Mouse (Mus musculus): Measurements from ENCODE around the gene Plbd1.

The Plbd1 gene

DNA sequence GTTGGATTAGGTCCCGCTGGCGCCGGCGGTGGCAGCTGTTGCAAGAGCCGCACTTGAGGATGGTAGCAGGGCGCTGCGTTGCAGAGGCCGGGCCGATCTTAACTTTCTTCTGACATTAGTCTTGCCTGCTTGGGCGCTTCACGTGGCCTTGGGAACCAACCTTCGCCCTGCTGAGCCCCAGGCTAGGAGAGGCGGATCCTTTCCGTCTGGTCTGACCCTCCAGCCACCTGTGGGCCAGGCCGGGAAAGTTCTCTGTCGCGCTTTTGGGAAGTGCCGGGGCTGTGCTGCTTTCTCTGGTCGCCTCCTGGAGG lies at the start of gene Plbd1:
TSS of gene Plbd1 (minus strand) at position 223 of the 311 bp plus-strand sequence.
- no peak for DNase-seq (ENCODE audit: extremely low read depth, low read depth)

DNA sequence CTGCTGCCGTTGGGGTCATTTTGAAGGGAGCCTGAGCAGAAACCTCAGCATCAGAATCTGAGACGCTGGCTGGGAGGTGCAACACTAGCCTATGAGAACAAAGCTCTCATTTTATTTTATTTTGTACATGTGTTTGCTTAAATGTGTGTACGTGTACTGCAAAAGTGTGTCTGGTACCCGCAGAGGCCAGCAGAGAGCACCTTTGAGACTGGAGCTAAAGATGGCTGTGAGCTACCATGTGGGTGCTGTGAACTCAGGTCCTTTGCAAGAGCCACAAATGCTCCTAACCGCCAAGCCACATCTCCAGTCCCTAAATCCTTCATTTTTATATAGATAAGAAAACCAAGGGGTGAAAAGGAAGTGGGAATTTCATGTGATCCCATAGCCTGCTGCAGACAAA lies 48.7 kb upstream of the Plbd1 start:
- DNase-seq (ENCODE audit: extremely low read depth, low read depth), result no peak

DNA sequence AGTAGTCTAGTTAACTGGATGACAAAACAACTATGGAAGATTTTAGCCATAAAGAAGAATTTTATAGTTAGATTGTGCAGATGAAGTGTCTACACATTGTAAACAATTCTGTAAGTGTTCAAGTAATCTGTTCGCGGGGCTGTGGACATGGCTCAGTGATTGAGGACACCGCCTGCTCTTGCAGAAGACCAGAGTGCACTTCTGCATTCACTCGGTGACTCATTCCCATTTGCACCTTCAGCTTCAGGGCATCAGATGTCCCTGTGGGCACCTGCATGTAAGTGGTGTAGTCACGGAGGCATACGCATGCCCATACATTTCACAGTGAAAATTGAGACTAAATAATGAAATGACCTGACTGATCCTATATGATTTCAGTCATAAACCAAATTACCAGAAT lies 46.9 kb upstream of the Plbd1 start:
- no peak for DNase-seq (ENCODE audit: extremely low read depth, low read depth)

DNA sequence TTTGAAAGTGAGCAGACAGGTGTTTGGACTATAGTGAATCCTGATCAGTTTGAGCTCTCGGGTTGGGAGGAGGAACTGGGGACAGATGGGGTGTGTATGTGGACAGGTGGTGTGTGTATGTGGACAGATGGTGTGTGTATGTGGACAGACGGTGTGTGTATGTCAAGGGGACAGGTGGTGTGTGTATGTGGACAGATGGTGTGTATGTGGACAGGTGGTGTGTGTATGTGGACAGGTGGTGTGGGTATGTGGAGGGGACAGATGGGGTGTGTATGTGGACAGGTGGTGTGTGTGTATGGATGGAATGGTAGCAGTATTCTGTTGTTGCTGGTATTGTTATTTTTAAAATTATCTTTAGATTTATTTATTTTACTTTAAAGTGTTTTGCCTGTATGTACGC lies 40.1 kb upstream of the Plbd1 start:
- DNase-seq (ENCODE audit: extremely low read depth, low read depth), result no peak

DNA sequence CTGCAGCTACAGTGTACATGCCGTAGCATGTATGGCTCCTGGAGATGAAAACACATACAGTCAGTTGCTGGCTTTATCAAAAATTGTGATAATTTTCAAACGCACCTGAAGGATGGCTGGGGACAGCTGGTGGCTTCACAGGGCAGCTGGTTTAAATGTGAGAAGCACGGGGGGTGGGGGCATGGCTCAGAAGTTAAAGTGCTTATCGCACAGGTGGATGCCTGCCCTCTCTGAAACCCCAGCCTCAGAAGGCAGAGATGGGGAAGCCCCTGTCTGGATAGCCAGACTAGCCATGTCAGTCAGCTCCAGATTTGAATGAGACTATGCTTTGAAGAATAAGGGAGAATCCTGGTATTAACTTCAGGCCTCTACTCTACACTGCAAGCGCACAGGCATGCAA lies 39.5 kb upstream of the Plbd1 start:
- no peak for DNase-seq (ENCODE audit: extremely low read depth, low read depth)

DNA sequence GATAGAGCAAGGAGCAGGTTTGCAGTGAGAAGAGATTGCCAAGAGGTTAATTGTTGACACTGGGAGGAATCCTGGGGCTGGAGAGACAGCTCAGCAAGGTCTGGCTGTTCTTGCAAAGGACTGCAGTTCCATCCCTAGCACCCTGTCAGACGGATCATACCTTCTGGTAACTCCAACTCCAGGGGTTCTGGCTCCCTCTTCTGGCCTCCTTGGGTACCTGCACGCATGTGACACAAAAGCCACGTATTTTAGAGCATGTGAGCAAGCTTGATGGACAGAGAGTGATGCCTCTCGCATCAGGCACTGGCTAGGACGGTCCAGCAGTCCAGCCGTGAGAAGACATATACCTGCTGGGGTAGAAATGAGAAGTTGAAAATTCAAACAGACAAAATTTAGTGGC lies 29.6 kb upstream of the Plbd1 start:
- DNase-seq (ENCODE audit: extremely low read depth, low read depth), result no peak

DNA sequence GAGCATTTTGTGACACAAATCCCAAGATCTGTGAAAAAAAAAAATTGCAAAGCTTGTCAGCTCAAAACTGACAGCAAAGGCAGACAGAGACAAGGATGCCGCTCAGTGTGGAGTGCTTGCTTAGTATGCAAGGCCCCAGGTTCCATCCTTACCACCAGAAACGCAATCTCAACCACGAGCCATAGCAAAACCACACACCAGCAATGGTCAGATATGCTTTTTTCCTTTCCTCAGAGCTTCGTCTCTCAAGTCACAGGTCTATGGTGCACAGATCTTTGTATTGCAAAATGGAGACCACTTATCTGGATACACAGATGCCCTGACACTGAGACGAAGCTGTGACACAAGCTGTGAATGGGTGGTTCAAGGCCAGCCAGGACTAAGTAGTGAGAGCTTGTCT lies 28.8 kb upstream of the Plbd1 start:
- DNase-seq (ENCODE audit: extremely low read depth, low read depth), result no peak

DNA sequence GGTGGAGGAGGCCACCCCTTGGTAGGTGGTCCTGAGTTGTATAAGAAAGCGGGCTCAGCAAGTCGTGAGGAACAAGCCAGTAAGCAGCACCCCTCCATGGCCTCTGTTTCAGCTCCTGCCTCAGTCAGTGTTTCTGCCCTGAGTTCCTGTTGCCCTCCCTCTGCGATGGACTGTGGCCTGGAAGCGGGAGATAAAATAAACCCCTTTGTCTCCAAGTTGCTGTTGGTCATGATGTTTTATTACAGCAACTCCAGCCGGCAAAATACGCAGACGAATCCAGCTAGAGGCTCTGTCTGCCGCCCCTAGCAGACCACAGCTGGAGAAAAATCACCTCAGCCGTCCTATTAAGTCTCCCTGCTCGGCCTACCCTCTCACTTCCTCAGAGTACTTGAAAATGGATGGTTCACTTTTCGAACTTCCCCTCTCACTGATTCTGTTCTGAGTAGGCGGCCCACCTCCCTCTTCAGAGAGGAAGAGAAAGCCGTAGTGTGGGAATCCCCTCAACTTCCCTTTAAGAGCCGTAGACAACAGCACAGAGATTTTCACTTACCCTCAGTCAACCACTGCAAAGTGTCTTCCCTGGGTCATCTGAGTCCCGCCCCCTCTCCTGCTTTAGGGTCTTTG lies 28.2 kb upstream of the Plbd1 start:
- DNase-seq (ENCODE audit: extremely low read depth, low read depth), result no peak

DNA sequence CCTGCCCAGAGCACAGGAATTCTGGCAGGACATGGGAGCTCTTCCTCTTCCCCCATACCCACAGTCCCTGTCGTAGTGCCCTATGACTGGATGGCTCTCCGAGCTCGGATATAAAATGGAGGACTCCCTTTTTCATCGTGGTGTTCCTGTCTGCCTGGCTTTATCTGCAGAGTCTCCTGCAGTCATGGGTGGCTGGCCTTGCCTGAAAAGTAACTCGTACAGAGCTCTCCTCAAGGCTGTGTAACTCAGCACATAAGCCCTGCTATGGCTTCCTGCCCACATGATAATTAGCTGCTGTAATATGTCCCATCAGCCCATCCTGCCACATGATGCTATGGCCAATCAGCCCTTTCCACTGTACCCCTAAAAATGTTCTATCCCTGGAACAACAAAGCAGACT lies 23.7 kb upstream of the Plbd1 start:
- DNase-seq (ENCODE audit: extremely low read depth, low read depth), result no peak

DNA sequence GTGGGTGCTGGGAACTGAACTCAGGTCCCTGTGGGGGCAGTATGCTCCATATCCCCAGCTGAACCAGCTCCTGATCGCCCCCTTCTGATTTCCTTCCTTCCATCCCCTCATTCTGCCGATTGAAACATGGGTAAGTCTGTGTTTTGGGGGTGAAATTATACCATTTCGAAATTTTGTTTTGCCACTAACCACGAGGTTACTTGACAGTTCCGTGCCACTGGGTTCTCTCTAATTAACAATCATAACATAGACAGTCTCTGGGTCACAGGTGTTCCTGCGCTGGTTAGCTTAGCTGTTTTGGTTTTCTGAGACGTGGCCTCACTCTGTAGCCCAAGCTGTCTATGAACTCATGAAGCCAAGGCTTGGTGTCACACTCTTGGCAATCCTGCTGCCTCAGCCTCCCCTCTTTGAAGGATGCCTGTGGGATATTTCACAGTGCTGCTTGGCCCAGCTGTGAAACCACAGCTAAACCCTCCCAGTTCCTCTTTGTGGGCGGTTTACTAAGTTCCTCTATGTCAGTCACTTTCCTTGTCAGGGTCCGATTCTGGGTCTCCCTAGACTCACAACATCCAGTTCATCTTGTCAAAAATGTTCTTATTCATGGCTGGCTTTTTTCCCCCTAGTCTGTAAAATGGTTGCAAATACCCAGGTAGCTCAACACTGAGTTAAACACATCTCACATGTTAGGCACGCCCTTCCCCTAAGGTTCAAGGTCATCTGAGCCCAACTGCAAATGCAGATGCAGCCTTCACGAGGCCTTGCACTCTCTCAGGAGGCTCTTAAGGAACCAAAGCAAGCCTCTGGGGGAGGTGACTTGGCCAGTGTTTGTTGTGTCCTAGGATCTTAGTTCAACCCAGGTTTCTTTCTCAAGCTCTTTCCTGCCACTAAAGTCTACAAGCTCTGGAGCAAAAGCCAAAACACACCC lies 21.9 kb upstream of the Plbd1 start:
- DNase-seq (ENCODE audit: extremely low read depth, low read depth), result peak; percentile 60

DNA sequence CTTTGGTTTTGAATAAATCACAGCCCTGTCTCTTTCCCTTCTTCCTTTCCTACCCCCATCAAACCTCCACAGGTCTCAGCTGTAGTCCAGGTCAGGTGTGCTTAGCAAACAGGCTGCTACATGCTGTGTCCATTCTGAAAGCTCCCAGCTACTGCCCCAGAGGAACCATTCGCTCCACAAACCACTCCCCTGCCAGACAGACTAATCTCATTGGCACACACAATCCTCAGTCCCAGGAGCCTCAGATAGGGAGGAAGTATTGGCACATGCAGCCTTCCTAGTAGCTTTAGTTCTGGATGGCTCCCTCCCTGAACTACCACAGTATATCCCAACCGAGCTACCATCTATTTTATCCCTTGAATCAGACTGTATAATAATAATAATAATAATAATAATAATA lies 17.7 kb upstream of the Plbd1 start:
- no peak for DNase-seq (ENCODE audit: extremely low read depth, low read depth)

DNA sequence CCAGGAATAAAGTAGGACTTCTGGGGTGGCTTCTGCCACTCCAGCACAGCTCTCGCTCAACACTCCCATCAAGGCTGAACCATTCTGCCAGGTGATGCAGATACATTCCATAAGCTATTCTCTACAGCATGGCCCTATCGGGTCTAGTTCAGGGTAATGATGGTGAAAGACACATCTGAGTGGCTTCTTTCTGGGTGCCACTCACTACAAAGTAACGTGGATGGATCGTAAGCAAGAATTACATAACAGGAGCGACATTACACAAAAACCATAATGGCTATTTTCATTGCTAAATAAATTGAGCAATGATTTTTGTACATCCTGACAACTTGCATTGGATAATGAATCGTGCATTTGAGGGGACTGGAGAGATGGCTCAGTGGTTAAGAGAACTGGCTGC lies 13.2 kb upstream of the Plbd1 start:
- no peak for DNase-seq (ENCODE audit: extremely low read depth, low read depth)

DNA sequence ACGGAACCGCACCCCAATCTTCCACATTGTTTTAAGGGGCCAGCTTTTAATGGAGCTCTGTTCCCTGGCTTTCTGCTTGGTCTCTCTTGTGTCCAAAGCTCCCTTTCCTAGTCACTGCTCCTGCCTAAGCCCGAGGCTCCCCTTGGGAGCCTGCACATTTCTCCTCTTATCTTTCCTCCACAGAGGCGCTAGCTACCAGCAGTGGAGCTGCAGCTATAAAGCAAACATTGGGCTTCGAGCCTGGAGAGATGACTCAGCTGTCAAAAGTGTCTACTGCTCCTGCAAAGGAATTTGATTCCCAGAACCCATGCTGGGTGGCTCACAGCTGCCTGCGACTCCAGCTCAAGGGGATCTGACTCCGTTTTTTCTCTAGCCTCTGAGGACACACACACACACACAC lies 10.7 kb upstream of the Plbd1 start:
- DNase-seq (ENCODE audit: extremely low read depth, low read depth), result peak; percentile 69

DNA sequence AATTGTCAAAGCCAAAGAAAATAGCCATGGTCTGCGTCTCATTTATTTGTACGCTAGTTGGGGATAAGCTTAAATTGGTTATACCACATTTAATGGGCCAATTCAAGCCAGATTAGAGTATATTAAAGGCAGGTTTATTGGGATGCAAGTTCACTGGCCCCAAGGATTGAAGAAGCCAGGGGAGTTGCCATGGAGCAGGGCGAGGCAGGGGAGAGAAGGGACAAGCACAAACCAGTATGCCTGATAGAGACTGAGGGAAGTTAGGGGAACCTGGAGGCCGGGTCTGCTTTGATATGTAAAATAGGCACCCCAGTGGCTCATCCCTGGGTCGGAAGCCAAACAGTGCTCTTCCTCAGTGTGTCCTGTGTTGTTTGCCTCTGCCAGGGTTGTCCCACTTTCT lies 7.5 kb upstream of the Plbd1 start:
- no peak for DNase-seq (ENCODE audit: extremely low read depth, low read depth)

DNA sequence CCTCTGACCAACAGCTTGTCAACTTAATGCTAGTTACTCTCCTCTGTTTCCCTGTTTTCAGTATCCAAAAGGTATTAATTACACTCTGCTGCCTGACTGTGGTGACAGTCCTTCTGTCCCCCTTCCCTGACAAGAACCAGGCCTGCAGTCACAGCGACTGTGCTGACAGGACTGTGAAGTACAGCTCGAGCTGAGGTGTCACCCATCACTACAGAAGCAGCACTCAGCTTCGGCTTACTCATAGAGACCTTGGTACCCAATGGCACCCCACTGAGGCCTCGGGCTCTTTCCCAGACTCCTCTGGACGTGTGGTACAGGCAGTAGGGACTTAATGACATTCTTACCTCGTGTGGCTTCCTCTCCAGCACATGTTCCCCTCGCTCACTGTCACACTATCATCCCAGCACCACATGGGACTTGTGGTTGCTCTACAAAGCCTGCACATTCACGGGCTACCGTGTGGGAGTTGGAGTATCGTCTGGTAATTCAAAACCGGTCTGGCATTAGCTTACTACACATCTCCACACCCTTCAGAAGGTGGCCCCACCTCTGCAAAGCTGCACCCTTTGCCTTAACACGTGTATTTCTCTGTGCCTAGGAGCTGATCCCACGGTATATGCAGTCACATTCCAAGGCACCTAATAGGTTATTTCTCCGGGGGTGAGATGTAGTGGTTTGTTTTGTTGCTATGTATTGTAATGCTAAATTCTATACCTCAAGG lies 6.7 kb upstream of the Plbd1 start:
- DNase-seq (ENCODE audit: extremely low read depth, low read depth), result no peak

DNA sequence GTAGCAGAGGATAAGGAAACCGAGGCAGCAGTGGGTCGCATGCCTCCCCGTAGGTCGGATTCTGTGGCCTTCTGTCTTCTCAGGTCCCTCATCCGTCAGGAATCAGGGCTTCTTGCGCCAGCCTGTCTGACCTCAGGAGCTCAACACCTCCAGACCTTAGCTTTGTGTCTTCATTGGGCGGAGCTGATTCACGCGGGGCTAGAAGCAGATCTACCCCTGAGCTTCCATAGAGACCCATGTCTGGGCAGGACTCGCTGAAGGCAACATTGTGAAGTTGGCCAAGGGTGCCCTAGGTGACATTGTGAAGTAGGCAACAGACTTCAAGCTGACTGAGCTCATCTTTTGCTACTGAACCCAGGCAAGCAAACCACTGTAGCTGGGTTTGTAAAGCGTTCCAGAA lies 335 bp upstream of the Plbd1 start:
- DNase-seq (ENCODE audit: extremely low read depth, low read depth), result no peak

DNA sequence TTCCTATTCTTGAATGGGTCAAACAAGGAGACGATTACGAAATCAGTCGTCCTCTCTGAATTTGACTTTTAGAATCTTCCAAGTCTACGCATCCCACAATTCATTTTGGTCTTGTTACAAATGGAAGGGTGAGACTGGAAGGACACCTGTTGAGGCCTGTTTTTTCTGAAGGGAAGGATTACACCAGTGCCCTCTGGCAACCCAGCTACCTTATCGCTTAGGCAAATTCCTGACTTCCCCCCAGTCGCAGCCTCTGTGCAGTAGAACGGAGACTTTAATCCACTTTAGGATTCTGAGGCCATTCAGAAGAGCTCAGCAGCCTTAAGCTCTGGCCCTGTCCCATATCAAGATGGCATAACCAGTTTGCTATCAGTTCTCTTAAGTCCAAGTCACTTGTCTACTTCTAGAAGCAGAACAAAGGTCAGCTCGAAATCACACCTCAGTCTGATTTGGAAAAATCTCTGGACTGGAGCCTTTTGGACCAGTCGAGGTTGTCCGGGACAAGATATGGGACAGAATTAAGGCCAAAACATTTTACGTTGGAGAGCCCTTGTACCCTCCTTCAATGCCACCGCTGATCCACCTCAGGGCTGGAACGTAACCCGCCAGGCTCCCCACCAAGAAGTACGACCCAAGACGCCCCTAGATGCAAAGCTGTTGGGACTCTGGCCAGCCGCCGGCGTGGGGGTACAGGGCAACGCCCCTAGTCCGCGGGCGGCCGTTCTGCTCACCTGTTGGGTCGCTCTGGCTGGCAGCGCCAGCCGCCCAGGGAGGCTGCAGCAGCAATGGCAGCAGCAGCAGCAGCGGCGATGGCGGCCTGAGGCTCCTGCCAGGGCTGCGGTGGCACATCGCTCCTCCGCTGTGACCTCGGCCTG lies 660 bp downstream of the Plbd1 start:
- DNase-seq (ENCODE audit: extremely low read depth, low read depth), result no peak

DNA sequence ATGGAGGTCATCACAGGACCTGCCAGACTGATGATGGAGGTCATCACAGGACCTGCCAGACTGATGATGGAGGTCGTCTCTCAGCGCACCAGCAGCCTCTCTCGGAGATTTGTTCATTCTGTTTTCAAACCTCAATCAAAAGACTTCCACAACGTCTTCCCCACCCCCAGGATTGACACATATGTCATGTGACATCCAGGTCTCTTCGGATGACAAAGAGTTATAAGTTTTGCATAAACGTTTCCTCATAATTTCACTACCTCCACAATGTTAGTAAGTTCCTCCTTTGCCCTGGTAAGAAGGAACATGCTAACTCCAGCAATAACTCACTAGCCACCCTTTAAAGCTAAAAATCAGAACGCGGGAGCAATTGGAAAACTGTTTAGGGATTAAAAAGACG lies 2.5 kb downstream of the Plbd1 start:
- DNase-seq (ENCODE audit: extremely low read depth, low read depth), result no peak

DNA sequence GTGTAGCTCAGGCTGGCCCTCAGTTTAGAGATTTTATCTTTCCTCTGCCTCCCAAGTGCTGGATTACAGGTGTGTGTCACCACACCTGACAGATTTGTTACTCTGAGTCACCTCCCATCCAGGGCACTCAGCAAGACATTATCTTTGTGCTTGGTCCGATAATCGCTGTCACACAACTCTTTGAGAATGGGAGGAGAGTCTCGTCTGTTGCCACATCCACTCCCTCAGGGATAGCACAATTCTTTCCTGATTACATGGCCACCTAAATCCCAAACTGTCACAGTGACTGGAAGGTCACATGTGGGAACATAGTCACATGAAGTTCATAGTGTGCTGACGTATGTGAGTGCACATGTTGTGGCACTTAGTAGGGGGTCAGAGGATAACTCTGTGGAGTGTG lies 3.4 kb downstream of the Plbd1 start:
- no peak for DNase-seq (ENCODE audit: extremely low read depth, low read depth)

DNA sequence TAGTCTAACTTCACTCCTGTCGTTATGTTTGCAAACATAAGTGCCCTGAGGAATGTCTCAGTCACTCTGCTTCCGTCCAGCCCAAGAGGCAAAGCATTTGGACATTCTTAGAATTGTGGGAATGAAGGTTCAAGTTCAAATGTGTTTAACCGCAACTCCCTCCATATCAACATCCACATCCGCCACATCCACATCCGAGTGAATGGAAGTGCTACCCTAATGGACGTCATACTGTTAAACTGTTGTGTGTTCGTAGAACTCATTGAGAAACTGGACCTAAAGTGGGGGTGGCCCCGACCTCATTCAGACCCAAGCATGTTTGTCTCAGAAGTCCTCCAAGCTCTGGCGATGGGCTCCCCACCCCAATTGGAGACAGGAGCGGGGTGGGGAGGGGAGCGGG lies 5.9 kb downstream of the Plbd1 start:
- no peak for DNase-seq (ENCODE audit: extremely low read depth, low read depth)

DNA sequence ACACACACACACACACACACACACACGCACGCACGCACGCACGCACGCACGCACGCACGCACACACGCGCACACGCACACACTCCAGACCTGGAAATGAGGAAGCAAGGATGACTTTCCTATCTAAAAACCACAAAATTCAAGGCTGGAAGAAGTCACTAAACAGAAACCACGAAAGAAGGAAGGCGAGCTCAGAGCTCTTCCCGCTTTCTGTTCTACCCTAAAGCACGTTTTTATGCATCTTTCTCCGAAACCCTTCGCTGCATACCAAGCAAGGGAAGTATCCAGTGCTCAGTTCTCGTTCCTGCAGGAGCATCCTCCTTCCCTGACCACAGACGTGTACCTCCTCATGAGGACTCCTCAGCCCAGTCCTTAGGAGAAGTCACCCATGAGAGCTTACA lies 7.3 kb downstream of the Plbd1 start:
- DNase-seq (ENCODE audit: extremely low read depth, low read depth), result no peak

DNA sequence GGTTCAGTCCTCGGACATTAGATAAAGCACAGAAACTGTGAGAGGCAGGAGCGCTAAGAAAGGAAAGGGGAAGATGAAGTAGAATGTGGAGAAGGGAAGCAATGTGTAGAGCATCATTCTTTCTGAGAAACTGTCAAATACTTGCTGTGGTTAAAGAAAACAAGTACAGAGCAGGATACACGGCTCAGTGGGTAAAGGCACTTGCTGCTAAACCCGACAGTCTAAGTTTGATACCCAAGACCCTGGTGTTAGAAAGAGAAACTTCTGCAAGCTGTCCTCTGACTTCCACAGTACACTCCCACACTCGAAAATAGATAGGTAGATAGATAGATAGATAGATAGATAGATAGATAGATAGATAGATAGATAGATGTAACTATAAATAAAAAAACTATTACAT lies 8.4 kb downstream of the Plbd1 start:
- no peak for DNase-seq (ENCODE audit: extremely low read depth, low read depth)
